Mouse (Mus musculus) stomach, embryonic 14.5 days (tissue): Measurements from ENCODE around the gene N4bp2l2. TPM values are rescaled to one million over a fixed set of nuclear protein-coding genes. Genes with fewer than 3 reads are reported as not detected.
A peak's percentile ranks its signal among the peaks of the same experiment; 100 is the strongest.

ENCODE experiments used
- ATAC-seq: fragments of 200-750 bp; cut with Nextera tagmentation; 2 replicates; pipeline ENCODE4 v1.8.0; 2017; ENCODE audit warnings: low read depth, moderate TSS enrichment; ENCODE audit not compliant: insufficient number of reproducible peaks, insufficient read depth, low FRiP score
- H3K27ac ChIP-seq: fragments of 300-500 bp; sonication (generic); 2 replicates; pipeline ENCODE4 v1.5.1; 2014; ENCODE audit warnings: mild to moderate bottlenecking, low read length, moderate library complexity, mixed read lengths
- H3K27me3 ChIP-seq: fragments of 300-500 bp; sonication (generic); 2 replicates; pipeline ENCODE4 v1.6.1; 2014; ENCODE audit warnings: low read length, control low read depth, mixed read lengths; ENCODE audit not compliant: control insufficient read depth, insufficient read depth
- H3K36me3 ChIP-seq: fragments of 300-500 bp; sonication (generic); 2 replicates; pipeline ENCODE4 v1.6.1; 2014; ENCODE audit warnings: mild to moderate bottlenecking, control low read depth, low read length, moderate library complexity, mixed read lengths; ENCODE audit not compliant: control insufficient read depth, insufficient read depth
- H3K4me1 ChIP-seq: fragments of 300-500 bp; sonication (generic); 2 replicates; pipeline ENCODE4 v1.6.1; 2014; ENCODE audit warnings: low read length, control low read depth, mixed read lengths; ENCODE audit not compliant: control insufficient read depth, insufficient read depth
- H3K4me2 ChIP-seq: fragments of 300-500 bp; sonication (generic); replicated peaks from 2 replicates; pipeline ENCODE4 v1.6.1; 2014; ENCODE audit warnings: low read depth, low read length, control low read depth
- H3K4me3 ChIP-seq: fragments of 300-500 bp; sonication (generic); 2 replicates; pipeline ENCODE4 v1.5.1; 2014; ENCODE audit warnings: low read depth, low read length, control low read depth
- H3K9ac ChIP-seq: fragments of 300-500 bp; sonication (generic); replicated peaks from 2 replicates; pipeline ENCODE4 v1.6.1; 2014; ENCODE audit warnings: low read depth, mild to moderate bottlenecking, control low read depth, low read length, moderate library complexity, mixed read lengths
- H3K9me3 ChIP-seq: fragments of 300-500 bp; sonication (generic); 2 replicates; pipeline ENCODE4 v1.6.1; 2016; ENCODE audit warnings: low read depth, low read length, control low read depth; ENCODE audit not compliant: control insufficient read depth
- WGBS: fragments of 180-500 bp; shearing (Covaris S2); extraction: QIAGEN DNeasy Blood & Tissue Kit; methylation state at CpG from one replicate; pipeline ENCODE4 v1.1.7; 2014; 5-methylcytosine and 5-hydroxymethylcytosine counted together
- polyA plus RNA-seq: library from polyadenylated mRNA; unstranded; fragments of >200 nt; fragmentation: Nextera tagmentation; extraction: Ambion mirVana; gene quantifications from 2 replicates; pipeline ENCODE4 v1.2.1, GENCODE M21; 2014

Gene N4bp2l2
- polyA plus RNA-seq, 1 experiment from 2014 or later = 44.4 TPM

- no peak overlapping the region for H3K9ac ChIP-seq
- no peak overlapping the region for H3K4me3 ChIP-seq
- 75% methylated on average over 7 of the region's 7 CpGs for WGBS
- ATAC-seq = no peak
- no peak overlapping the region for H3K4me2 ChIP-seq
- H3K4me1 ChIP-seq = no peaks in the 10 kb centered on the region
- H3K36me3 ChIP-seq = no peaks in the 10 kb centered on the region; the same call in 1 of the 2 replicates
- H3K27ac ChIP-seq = no peak overlapping the region
- no peaks in the 10 kb centered on the region for H3K9me3 ChIP-seq
- H3K27me3 ChIP-seq = no peaks in the 10 kb centered on the region
Observed at GRCm38 (mm10) chr5:150625528-150625927, 40.5 kb downstream of the N4bp2l2 start.

GRCm38 (mm10) chr5:150622792-150623191 lies 43.2 kb downstream of the N4bp2l2 start:
- H3K27me3 ChIP-seq = no peaks in the 10 kb centered on the region
- 0 out of 2 replicates have a peak, but pooled peaks have one; percentile 61 for ATAC-seq
- no peaks in the 10 kb centered on the region for H3K9me3 ChIP-seq
- no peak overlapping the region for H3K9ac ChIP-seq
- H3K4me2 ChIP-seq = no peak overlapping the region
- H3K36me3 ChIP-seq = no peaks in the 10 kb centered on the region
- WGBS = 8% methylated on average over 1 of the region's 1 CpGs
- H3K27ac ChIP-seq = 0 out of 2 replicates have a peak overlapping the region, but pooled peaks have one; percentile 17
- H3K4me1 ChIP-seq = no peaks in the 10 kb centered on the region
- H3K4me3 ChIP-seq = no peak overlapping the region

GRCm38 (mm10) chr5:150621592-150621991 lies 44.4 kb downstream of the N4bp2l2 start:
- no peaks in the 10 kb centered on the region for H3K27me3 ChIP-seq
- no peak overlapping the region for H3K27ac ChIP-seq
- H3K4me3 ChIP-seq = no peak overlapping the region
- WGBS = 82% methylated on average over 3 of the region's 3 CpGs
- H3K9ac ChIP-seq = no peak overlapping the region
- no peak for ATAC-seq
- H3K9me3 ChIP-seq = no peaks in the 10 kb centered on the region
- H3K36me3 ChIP-seq = no peaks in the 10 kb centered on the region
- no peak overlapping the region for H3K4me2 ChIP-seq
- H3K4me1 ChIP-seq = no peaks in the 10 kb centered on the region

GRCm38 (mm10) chr5:150620588-150621135 lies 45.3 kb downstream of the N4bp2l2 start:
- Histone ChIP-seq H3K36me3 (no peaks in the 10 kb centered on the region), H3K4me1 (no peaks in the 10 kb centered on the region), H3K9ac (no peak overlapping the region), H3K9me3 (no peaks in the 10 kb centered on the region), H3K4me2 (no peak overlapping the region), H3K27ac (no peak overlapping the region), H3K27me3 (no peaks in the 10 kb centered on the region), H3K4me3 (no peak overlapping the region)
- 78% methylated on average over 7 of the region's 7 CpGs for WGBS
- no peak for ATAC-seq

DNA sequence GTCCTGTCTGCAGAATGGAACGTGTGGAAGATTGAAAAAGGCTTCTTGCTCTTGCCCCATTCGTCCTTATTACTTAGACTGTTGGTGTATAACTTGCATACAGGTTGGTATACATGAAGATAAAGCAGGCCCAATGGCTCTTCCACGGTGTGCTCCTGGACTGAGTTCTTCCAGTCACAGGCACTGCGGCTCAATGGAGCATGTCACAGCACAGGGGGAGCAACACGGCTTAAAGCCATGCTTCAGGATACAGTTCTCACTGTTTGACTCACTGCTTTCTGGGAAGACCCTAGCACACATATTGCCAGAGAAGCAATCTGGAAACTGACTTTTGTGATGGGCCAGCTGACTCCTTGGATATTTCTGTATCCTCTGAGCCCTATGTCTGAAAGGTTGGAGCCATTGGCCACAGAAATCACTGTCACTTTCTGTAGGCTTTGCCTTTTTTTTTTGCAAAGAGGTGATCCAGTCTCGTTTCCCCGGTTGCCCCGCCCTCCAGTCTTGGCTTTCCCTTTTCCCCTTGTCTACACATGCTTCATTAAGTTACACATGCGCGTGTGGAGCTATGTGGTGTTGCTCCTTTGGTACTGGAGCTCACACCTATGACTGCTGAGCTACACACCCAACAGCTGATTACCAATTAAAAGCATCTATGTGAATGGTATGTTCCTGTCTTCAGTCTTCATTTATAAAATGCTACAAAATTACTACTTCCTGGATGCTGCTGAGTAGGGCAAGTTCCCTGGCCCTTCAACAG lies 47.2 kb downstream of the N4bp2l2 start:
- no peak for ATAC-seq
- Histone ChIP-seq H3K4me3 (no peak overlapping the region), H3K9me3 (no peaks in the 10 kb centered on the region), H3K27me3 (no peaks in the 10 kb centered on the region), H3K27ac (no peak overlapping the region), H3K36me3 (no peaks in the 10 kb centered on the region), H3K4me2 (no peak overlapping the region), H3K4me1 (no peaks in the 10 kb centered on the region), H3K9ac (no peak overlapping the region)
- 88% methylated on average over 10 of the region's 10 CpGs for whole genome bisulfite sequencing

- no peak for ATAC-seq
- H3K4me3 ChIP-seq = no peak overlapping the region
- H3K27me3 ChIP-seq = no peaks in the 10 kb centered on the region
- H3K4me2 ChIP-seq = no peak overlapping the region
- no peak overlapping the region for H3K9ac ChIP-seq
- H3K27ac ChIP-seq = no peak overlapping the region
- H3K36me3 ChIP-seq = no peaks in the 10 kb centered on the region
- WGBS = 59% methylated on average over 3 of the region's 3 CpGs
- no peaks in the 10 kb centered on the region for H3K4me1 ChIP-seq
- H3K9me3 ChIP-seq = no peaks in the 10 kb centered on the region
Observed at GRCm38 (mm10) chr5:150616731-150617130, 49.3 kb downstream of the N4bp2l2 start.

DNA sequence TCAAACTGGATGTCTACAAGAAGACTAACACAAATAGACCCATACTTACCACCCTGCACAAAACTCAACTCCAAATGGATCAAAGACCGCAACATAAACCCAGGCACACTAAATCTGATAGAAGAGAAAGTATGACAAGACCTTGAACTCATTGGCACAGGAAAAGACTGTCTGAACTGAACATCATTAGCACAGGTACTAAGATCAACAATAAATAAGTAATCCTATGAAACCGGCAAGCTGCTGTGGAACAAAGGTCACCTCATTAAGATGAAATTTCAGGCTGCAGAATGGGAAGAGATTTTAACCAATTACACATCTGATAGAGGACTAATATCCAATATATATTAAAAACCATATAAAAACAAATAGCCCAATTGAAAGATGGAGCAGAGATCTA lies 49.8 kb downstream of the N4bp2l2 start:
- no peak overlapping the region for H3K27ac ChIP-seq
- no peaks in the 10 kb centered on the region for H3K4me1 ChIP-seq
- no peaks in the 10 kb centered on the region for H3K9me3 ChIP-seq
- H3K36me3 ChIP-seq = no peaks in the 10 kb centered on the region
- H3K4me2 ChIP-seq = no peak overlapping the region
- WGBS = 86% methylated on average over 2 of the region's 2 CpGs
- ATAC-seq = no peak
- H3K27me3 ChIP-seq = no peaks in the 10 kb centered on the region
- no peak overlapping the region for H3K9ac ChIP-seq
- no peak overlapping the region for H3K4me3 ChIP-seq

GRCm38 (mm10) chr5:150614054-150614453 lies 51.9 kb downstream of the N4bp2l2 start:
- no peak overlapping the region for H3K27ac ChIP-seq
- no peak overlapping the region for H3K9ac ChIP-seq
- 77% methylated on average over 2 of the region's 2 CpGs for whole genome bisulfite sequencing
- H3K4me2 ChIP-seq = no peak overlapping the region
- H3K4me3 ChIP-seq = no peak overlapping the region
- H3K36me3 ChIP-seq = no peaks in the 10 kb centered on the region
- H3K9me3 ChIP-seq = no peaks in the 10 kb centered on the region
- no peak for ATAC-seq
- H3K27me3 ChIP-seq = no peaks in the 10 kb centered on the region
- no peaks in the 10 kb centered on the region for H3K4me1 ChIP-seq
